Mouse (Mus musculus) forebrain, embryonic 13.5 days (tissue): ENCODE results near the gene Rap1gap. TPM values are rescaled to one million over a fixed set of nuclear protein-coding genes. Genes with fewer than 3 reads are reported as not detected.

Source experiments
- ATAC-seq: fragments of 200-750 bp; cut with Nextera tagmentation; 2 replicates; pipeline ENCODE4 v1.8.0; 2017
- H3K27ac ChIP-seq: fragments of 300-500 bp; sonication (generic); 2 replicates; pipeline ENCODE4 v1.5.1; 2015; ENCODE audit warnings: inconsistent platforms, mild to moderate bottlenecking, moderate library complexity
- H3K27me3 ChIP-seq: fragments of 300-500 bp; sonication (generic); 2 replicates; pipeline ENCODE4 v1.6.1; 2015; ENCODE audit warnings: mild to moderate bottlenecking, inconsistent platforms
- H3K36me3 ChIP-seq: fragments of 300-500 bp; sonication (generic); 2 replicates; pipeline ENCODE4 v1.6.1; 2015; ENCODE audit warnings: mild to moderate bottlenecking, inconsistent platforms; ENCODE audit not compliant: poor library complexity, severe bottlenecking
- H3K4me1 ChIP-seq: fragments of 300-500 bp; sonication (generic); 2 replicates; pipeline ENCODE4 v1.6.1; 2015; ENCODE audit warnings: inconsistent platforms
- H3K4me2 ChIP-seq: fragments of 300-500 bp; sonication (generic); 2 replicates; pipeline ENCODE4 v1.6.1; 2015; ENCODE audit warnings: inconsistent platforms, mild to moderate bottlenecking, moderate library complexity
- H3K4me3 ChIP-seq: fragments of 300-500 bp; sonication (generic); 2 replicates; pipeline ENCODE4 v1.5.1; 2015; ENCODE audit warnings: mild to moderate bottlenecking, inconsistent platforms
- H3K9ac ChIP-seq: fragments of 300-500 bp; sonication (generic); 2 replicates; pipeline ENCODE4 v1.6.1; 2015; ENCODE audit warnings: mild to moderate bottlenecking, inconsistent platforms
- H3K9me3 ChIP-seq: fragments of 300-500 bp; sonication (generic); replicated peaks from 2 replicates; pipeline ENCODE4 v1.6.1; 2016; ENCODE audit warnings: inconsistent platforms
- WGBS: fragments of 180-500 bp; shearing (Covaris S2); methylation state at CpG from one replicate; pipeline ENCODE4 v1.1.7; 2015; 5-methylcytosine and 5-hydroxymethylcytosine counted together
- polyA plus RNA-seq: library from polyadenylated mRNA; unstranded; fragments of >200 nt; fragmentation: Nextera tagmentation; extraction: Ambion mirVana; gene quantifications from 2 replicates; pipeline ENCODE4 v1.2.1, GENCODE M21; 2015

The Rap1gap gene
- polyA plus RNA-seq, 1 experiment from 2014 or later = 11.8 TPM

- Histone ChIP-seq H3K27me3 (no peaks in the 10 kb centered on the region; the same call in 1 of the 2 replicates), H3K9me3 (no peaks in the 10 kb centered on the region), H3K4me3 (no peak overlapping the region), H3K4me1 (peaks cover 18% of the 10 kb centered on the region), H3K36me3 (no peaks in the 10 kb centered on the region), H3K9ac (0 out of 2 replicates have a peak overlapping the region, but pooled peaks have one; percentile 27), H3K27ac (no peak overlapping the region), H3K4me2 (no peak overlapping the region)
- no peak for ATAC-seq
- WGBS = 78% methylated on average over 15 of the region's 15 CpGs
Measured at GRCm38 (mm10) chr4:137717671-137718070, 53.1 kb downstream of the Rap1gap start.

GRCm38 (mm10) chr4:137719378-137720077 lies 55.0 kb downstream of the Rap1gap start:
- H3K9me3 ChIP-seq = no peaks in the 10 kb centered on the region
- H3K4me3 ChIP-seq = no peak overlapping the region
- peaks cover 17% of the 10 kb centered on the region for H3K27me3 ChIP-seq
- peak overlapping the region; percentile 77 for H3K27ac ChIP-seq
- 0 out of 2 replicates have a peak, but pooled peaks have one; percentile 36 for ATAC-seq
- H3K9ac ChIP-seq = peak overlapping the region; percentile 47
- WGBS = 38% methylated on average over 15 of the region's 15 CpGs
- peaks cover 23% of the 10 kb centered on the region for H3K4me1 ChIP-seq
- no peaks in the 10 kb centered on the region for H3K36me3 ChIP-seq
- peak overlapping the region; percentile 4; the same call in 1 of the 2 replicates for H3K4me2 ChIP-seq

- no peak overlapping the region for H3K9ac ChIP-seq
- ATAC-seq = no peak
- peaks cover 22% of the 10 kb centered on the region for H3K27me3 ChIP-seq
- no peaks in the 10 kb centered on the region for H3K36me3 ChIP-seq
- H3K4me3 ChIP-seq = no peak overlapping the region
- H3K4me1 ChIP-seq = peaks cover 25% of the 10 kb centered on the region
- H3K9me3 ChIP-seq = no peaks in the 10 kb centered on the region
- no peak overlapping the region for H3K4me2 ChIP-seq
- 92% methylated on average over 15 of the region's 15 CpGs for WGBS
- no peak overlapping the region for H3K27ac ChIP-seq
Measured at GRCm38 (mm10) chr4:137721563-137721962, 57.0 kb downstream of the Rap1gap start.

- peaks cover 22% of the 10 kb centered on the region for H3K27me3 ChIP-seq
- H3K4me1 ChIP-seq = peaks cover 32% of the 10 kb centered on the region
- H3K36me3 ChIP-seq = no peaks in the 10 kb centered on the region
- H3K4me3 ChIP-seq = no peak overlapping the region
- ATAC-seq = no peak; the same call in 1 of the 2 replicates
- H3K9ac ChIP-seq = no peak overlapping the region
- H3K4me2 ChIP-seq = no peak overlapping the region
- 85% methylated on average over 3 of the region's 3 CpGs for WGBS
- H3K9me3 ChIP-seq = no peaks in the 10 kb centered on the region
- no peak overlapping the region for H3K27ac ChIP-seq
Measured at GRCm38 (mm10) chr4:137722230-137722629, 57.7 kb downstream of the Rap1gap start.

GRCm38 (mm10) chr4:137722692-137723427 lies 58.3 kb downstream of the Rap1gap start:
- no peak overlapping the region for H3K27ac ChIP-seq
- no peaks in the 10 kb centered on the region for H3K36me3 ChIP-seq
- peaks cover 38% of the 10 kb centered on the region for H3K4me1 ChIP-seq
- ATAC-seq = peak; percentile 34
- H3K4me3 ChIP-seq = no peak overlapping the region; the same call in 1 of the 2 replicates
- peaks cover 22% of the 10 kb centered on the region for H3K27me3 ChIP-seq
- H3K4me2 ChIP-seq = peak overlapping the region; percentile 44; the same call in 1 of the 2 replicates
- 26% methylated on average over 12 of the region's 12 CpGs for WGBS
- H3K9ac ChIP-seq = no peak overlapping the region
- H3K9me3 ChIP-seq = no peaks in the 10 kb centered on the region

- H3K4me2 ChIP-seq = peak overlapping the region; percentile 44
- H3K9me3 ChIP-seq = no peaks in the 10 kb centered on the region
- ATAC-seq = no peak
- H3K4me1 ChIP-seq = peaks cover 44% of the 10 kb centered on the region
- WGBS = 39% methylated on average over 25 of the region's 25 CpGs
- peak overlapping the region; percentile 52 for H3K9ac ChIP-seq
- peaks cover 27% of the 10 kb centered on the region for H3K27me3 ChIP-seq
- no peak overlapping the region for H3K27ac ChIP-seq
- H3K4me3 ChIP-seq = peak overlapping the region; percentile 4; the same call in 1 of the 2 replicates
- H3K36me3 ChIP-seq = no peaks in the 10 kb centered on the region
Measured at GRCm38 (mm10) chr4:137723527-137723926, 59.0 kb downstream of the Rap1gap start.

- no peaks in the 10 kb centered on the region for H3K36me3 ChIP-seq
- H3K4me2 ChIP-seq = peak overlapping the region; percentile 44; the same call in 1 of the 2 replicates
- H3K27ac ChIP-seq = no peak overlapping the region
- no peak for ATAC-seq
- peaks cover 27% of the 10 kb centered on the region for H3K27me3 ChIP-seq
- H3K4me1 ChIP-seq = peaks cover 44% of the 10 kb centered on the region
- H3K9me3 ChIP-seq = no peaks in the 10 kb centered on the region
- no peak overlapping the region for H3K4me3 ChIP-seq
- no peak overlapping the region for H3K9ac ChIP-seq
- 47% methylated on average over 11 of the region's 11 CpGs for WGBS
Measured at GRCm38 (mm10) chr4:137724212-137724611, 59.7 kb downstream of the Rap1gap start.

- 44% methylated on average over 8 of the region's 8 CpGs for WGBS
- Histone ChIP-seq H3K27me3 (peaks cover 30% of the 10 kb centered on the region), H3K9ac (no peak overlapping the region), H3K4me2 (no peak overlapping the region), H3K27ac (no peak overlapping the region), H3K4me3 (no peak overlapping the region), H3K4me1 (peaks cover 43% of the 10 kb centered on the region), H3K36me3 (no peaks in the 10 kb centered on the region), H3K9me3 (no peaks in the 10 kb centered on the region)
- no peak for ATAC-seq
Measured at GRCm38 (mm10) chr4:137724766-137725165, 60.2 kb downstream of the Rap1gap start.

GRCm38 (mm10) chr4:137725541-137726145 lies 61.1 kb downstream of the Rap1gap start:
- ATAC-seq = no peak
- peaks cover 30% of the 10 kb centered on the region for H3K27me3 ChIP-seq
- H3K36me3 ChIP-seq = no peaks in the 10 kb centered on the region
- H3K27ac ChIP-seq = no peak overlapping the region
- no peak overlapping the region for H3K9ac ChIP-seq
- H3K4me1 ChIP-seq = peaks cover 38% of the 10 kb centered on the region
- H3K4me2 ChIP-seq = no peak overlapping the region
- H3K9me3 ChIP-seq = no peaks in the 10 kb centered on the region
- WGBS = 79% methylated on average over 13 of the region's 13 CpGs
- H3K4me3 ChIP-seq = no peak overlapping the region

GRCm38 (mm10) chr4:137726739-137727505 lies 62.4 kb downstream of the Rap1gap start:
- ATAC-seq = no peak
- H3K4me3 ChIP-seq = no peak overlapping the region
- H3K27ac ChIP-seq = no peak overlapping the region
- peaks cover 38% of the 10 kb centered on the region for H3K4me1 ChIP-seq
- no peaks in the 10 kb centered on the region for H3K36me3 ChIP-seq
- 77% methylated on average over 18 of the region's 18 CpGs for WGBS
- H3K9me3 ChIP-seq = no peaks in the 10 kb centered on the region
- H3K9ac ChIP-seq = no peak overlapping the region
- peaks cover 31% of the 10 kb centered on the region for H3K27me3 ChIP-seq
- H3K4me2 ChIP-seq = no peak overlapping the region

- Histone ChIP-seq H3K4me3 (no peak overlapping the region), H3K27ac (no peak overlapping the region), H3K27me3 (peaks cover 32% of the 10 kb centered on the region), H3K9me3 (no peaks in the 10 kb centered on the region), H3K4me2 (peak overlapping the region; percentile 86), H3K9ac (peak overlapping the region; percentile 63; the same call in 1 of the 2 replicates), H3K4me1 (peaks cover 38% of the 10 kb centered on the region), H3K36me3 (no peaks in the 10 kb centered on the region)
- ATAC-seq = peak; percentile 34
- WGBS = 5% methylated on average over 17 of the region's 18 CpGs
Measured at GRCm38 (mm10) chr4:137727506-137728187, 63.1 kb downstream of the Rap1gap start.
